Mouse (Mus musculus) liver, postnatal 0 days (tissue): ENCODE results near the gene 2310022A10Rik. TPM values are rescaled to one million over a fixed set of nuclear protein-coding genes. Genes with fewer than 3 reads are reported as not detected.
A peak's percentile ranks its signal among the peaks of the same experiment; 100 is the strongest.

Source experiments
- ATAC-seq: fragments of 200-750 bp; cut with Nextera tagmentation; 2 replicates; pipeline ENCODE4 v1.8.0; 2017; ENCODE audit warnings: mild to moderate bottlenecking, moderate library complexity
- DNase-seq: peaks from one replicate; pipeline ENCODE4 v3.0.0-alpha.2; 2016
- H3K27ac ChIP-seq: fragments of 300-500 bp; sonication (generic); 2 replicates; pipeline ENCODE4 v1.5.1; 2014; ENCODE audit warnings: antibody characterized with exemption, moderate library complexity, mild to moderate bottlenecking, low read depth
- H3K27me3 ChIP-seq: fragments of 300-500 bp; sonication (generic); 2 replicates; pipeline ENCODE4 v1.6.1; 2014; ENCODE audit warnings: low read length, control low read depth, mixed read lengths; ENCODE audit not compliant: insufficient read depth
- H3K36me3 ChIP-seq: fragments of 300-500 bp; sonication (generic); replicated peaks from 2 replicates; pipeline ENCODE4 v1.6.1; 2014; ENCODE audit warnings: mild to moderate bottlenecking, control low read depth, low read length, moderate library complexity, mixed read lengths; ENCODE audit not compliant: insufficient read depth
- H3K4me1 ChIP-seq: fragments of 300-500 bp; sonication (generic); 2 replicates; pipeline ENCODE4 v1.6.1; 2014; ENCODE audit warnings: antibody characterized with exemption, mild to moderate bottlenecking, control low read depth; ENCODE audit not compliant: insufficient read depth
- H3K4me2 ChIP-seq: fragments of 300-500 bp; sonication (generic); 2 replicates; pipeline ENCODE4 v1.6.1; 2014; ENCODE audit warnings: low read depth, mild to moderate bottlenecking, low read length, moderate library complexity, mixed read lengths
- H3K4me3 ChIP-seq: fragments of 300-500 bp; sonication (generic); 2 replicates; pipeline ENCODE4 v1.5.1; 2014; ENCODE audit warnings: low read depth, low read length
- H3K9ac ChIP-seq: fragments of 300-500 bp; sonication (generic); replicated peaks from 2 replicates; pipeline ENCODE4 v1.6.1; 2014; ENCODE audit warnings: mild to moderate bottlenecking, moderate library complexity
- H3K9me3 ChIP-seq: fragments of 300-500 bp; sonication (generic); 2 replicates; pipeline ENCODE4 v1.6.1; 2016; ENCODE audit warnings: mild to moderate bottlenecking, control low read depth, low read length, mixed read lengths
- CTCF ChIP-seq: sonication (generic); IDR thresholded peaks from 2 replicates; pipeline ENCODE4 v1.5.1; 2016; ENCODE audit warnings: antibody characterized with exemption, low read depth
- EP300 ChIP-seq: IDR thresholded peaks from 2 replicates; pipeline ENCODE4 v1.6.1; 2016; ENCODE audit warnings: antibody characterized with exemption, low read depth, mild to moderate bottlenecking
- WGBS: fragments of 180-500 bp; shearing (Covaris S2); extraction: QIAGEN DNeasy Blood & Tissue Kit; methylation state at CpG from one replicate; pipeline ENCODE4 v1.1.7; 2014; ENCODE audit not compliant: insufficient replicate concordance; 5-methylcytosine and 5-hydroxymethylcytosine counted together
- polyA plus RNA-seq: library from polyadenylated mRNA; unstranded; fragments of >200 nt; fragmentation: Nextera tagmentation; extraction: Ambion mirVana; gene quantifications from 2 replicates; pipeline ENCODE4 v1.2.1, GENCODE M21; 2015

2310022A10Rik gene
- polyA plus RNA-seq, 1 experiment from 2014 or later: 8.6 TPM

GRCm38 (mm10) chr7:27542392-27543033 is 10.5 kb upstream of the 2310022A10Rik start:
- H3K36me3 ChIP-seq: peaks cover 15% of the 10 kb centered on the region
- no peaks in the 10 kb centered on the region for H3K27me3 ChIP-seq
- H3K9me3 ChIP-seq: no peaks in the 10 kb centered on the region
- peak overlapping the region; percentile 98 for H3K4me2 ChIP-seq
- ATAC-seq: peak; percentile 78
- TF ChIP-seq EP300 (no peak), CTCF (no peak)
- 2% methylated on average over 30 of the region's 30 CpGs for WGBS
- peak overlapping the region; percentile 69 for H3K9ac ChIP-seq
- DNase-seq: peak; percentile 86
- H3K4me1 ChIP-seq: peaks cover 43% of the 10 kb centered on the region
- H3K27ac ChIP-seq: peak overlapping the region; percentile 51
- peak overlapping the region; percentile 61 for H3K4me3 ChIP-seq

- Histone ChIP-seq H3K36me3 (peaks cover 13% of the 10 kb centered on the region), H3K4me2 (peak overlapping the region; percentile 98), H3K27me3 (no peaks in the 10 kb centered on the region), H3K4me1 (peaks cover 39% of the 10 kb centered on the region), H3K27ac (peak overlapping the region; percentile 51), H3K9ac (peak overlapping the region; percentile 69), H3K4me3 (peak overlapping the region; percentile 61), H3K9me3 (no peaks in the 10 kb centered on the region)
- DNase-seq (no peak), ATAC-seq (no peak)
- 41% methylated on average over 6 of the region's 6 CpGs for WGBS
- TF ChIP-seq EP300 (no peak), CTCF (no peak)
Observed at GRCm38 (mm10) chr7:27543065-27543464, 10.0 kb upstream of the 2310022A10Rik start.

GRCm38 (mm10) chr7:27543851-27544250 is 9.2 kb upstream of the 2310022A10Rik start:
- ATAC-seq (no peak), DNase-seq (no peak)
- Histone ChIP-seq H3K27me3 (no peaks in the 10 kb centered on the region), H3K4me3 (no peak overlapping the region), H3K9me3 (no peaks in the 10 kb centered on the region), H3K27ac (no peak overlapping the region), H3K9ac (no peak overlapping the region), H3K4me2 (no peak overlapping the region), H3K36me3 (peaks cover 13% of the 10 kb centered on the region), H3K4me1 (peaks cover 31% of the 10 kb centered on the region)
- 81% methylated on average over 4 of the region's 4 CpGs for WGBS
- TF ChIP-seq EP300: no peak
- TF ChIP-seq CTCF: no peak

- no peaks in the 10 kb centered on the region for H3K9me3 ChIP-seq
- H3K27ac ChIP-seq: no peak overlapping the region
- H3K36me3 ChIP-seq: peaks cover 6% of the 10 kb centered on the region
- peaks cover 25% of the 10 kb centered on the region for H3K4me1 ChIP-seq
- no peak for TF ChIP-seq EP300
- no peak for TF ChIP-seq CTCF
- 53% methylated on average over 12 of the region's 12 CpGs for WGBS
- H3K27me3 ChIP-seq: no peaks in the 10 kb centered on the region
- 0 out of 2 replicates have a peak, but pooled peaks have one; percentile 16 for ATAC-seq
- 0 out of 2 replicates have a peak overlapping the region, but pooled peaks have one; percentile 22 for H3K4me2 ChIP-seq
- H3K9ac ChIP-seq: 0 out of 2 replicates have a peak overlapping the region, but pooled peaks have one; percentile 5
- H3K4me3 ChIP-seq: no peak overlapping the region
- DNase-seq: no peak
Observed at GRCm38 (mm10) chr7:27544675-27545370, 8.2 kb upstream of the 2310022A10Rik start.

- H3K4me3 ChIP-seq: no peak overlapping the region
- WGBS: 56% methylated on average over 6 of the region's 6 CpGs
- peaks cover 10% of the 10 kb centered on the region for H3K4me1 ChIP-seq
- DNase-seq (no peak), ATAC-seq (no peak)
- no peak overlapping the region for H3K27ac ChIP-seq
- no peaks in the 10 kb centered on the region for H3K27me3 ChIP-seq
- no peaks in the 10 kb centered on the region for H3K9me3 ChIP-seq
- H3K36me3 ChIP-seq: no peaks in the 10 kb centered on the region
- TF ChIP-seq CTCF (no peak), EP300 (no peak)
- H3K9ac ChIP-seq: no peak overlapping the region
- H3K4me2 ChIP-seq: no peak overlapping the region
Observed at GRCm38 (mm10) chr7:27549597-27549996, 3.4 kb upstream of the 2310022A10Rik start.

- H3K9me3 ChIP-seq: no peaks in the 10 kb centered on the region
- peak overlapping the region; percentile 81 for H3K4me2 ChIP-seq
- WGBS: 43% methylated on average over 5 of the region's 5 CpGs
- ATAC-seq (no peak), DNase-seq (no peak)
- no peak overlapping the region for H3K27ac ChIP-seq
- H3K36me3 ChIP-seq: no peaks in the 10 kb centered on the region
- peak overlapping the region; percentile 59; the same call in 1 of the 2 replicates for H3K4me3 ChIP-seq
- TF ChIP-seq CTCF: no peak
- no peak for TF ChIP-seq EP300
- H3K4me1 ChIP-seq: peaks cover 10% of the 10 kb centered on the region
- no peak overlapping the region for H3K9ac ChIP-seq
- no peaks in the 10 kb centered on the region for H3K27me3 ChIP-seq
Observed at GRCm38 (mm10) chr7:27552070-27552469, 963 bp upstream of the 2310022A10Rik start.
